Mouse (Mus musculus): ENCODE results near the gene Cx3cr1. TPM values are rescaled to one million over a fixed set of nuclear protein-coding genes. Genes with fewer than 3 reads are reported as not detected.
"Not testable (repeated sequence)": the region's sequence is repeated elsewhere in the genome, so short reads cannot be mapped to it uniquely, and the experiment has no call there.

The Cx3cr1 gene
- polyA plus RNA-seq, 1 experiment = not detected

DNA sequence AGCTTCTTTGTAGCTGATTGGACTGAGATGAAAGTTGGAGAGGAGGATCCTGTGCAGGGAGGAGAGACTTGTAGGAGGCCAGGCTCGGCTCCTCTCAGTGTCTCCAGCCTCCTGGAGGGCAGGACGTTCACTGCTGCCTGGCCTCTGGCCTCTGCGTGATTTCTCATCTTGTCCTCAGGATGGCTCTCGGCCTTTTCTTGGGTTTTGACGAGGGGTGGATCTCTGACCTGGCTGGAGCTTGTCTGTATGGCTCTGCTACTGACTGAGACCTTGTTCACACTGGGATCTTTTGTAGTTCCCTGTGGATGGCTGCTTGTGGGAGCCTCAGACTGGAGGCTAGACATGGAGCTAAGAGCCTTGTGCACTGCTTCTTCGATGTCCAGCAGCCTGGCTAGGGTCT is 54.9 kb downstream of the Cx3cr1 start:
- peaks cover 4% of the 10 kb centered on the region for H3K36me3 ChIP-seq (ENCODE audit: control insufficient read depth, insufficient read depth)

GRCm38 (mm10) chr9:120013251-120013820 is 56.3 kb downstream of the Cx3cr1 start:
- Histone ChIP-seq H3ac (ENCODE audit: control insufficient read depth, insufficient read length) (no peak overlapping the region), H3K4me2 (ENCODE audit: low read depth) (peak overlapping the region; percentile 30), H3K4me3 (no peak overlapping the region), H3K36me3 (ENCODE audit: control insufficient read depth, insufficient read depth) (peaks cover 2% of the 10 kb centered on the region), H3K79me2 (ENCODE audit: control insufficient read depth, insufficient read depth) (no peaks in the 10 kb centered on the region), H3K27me3 (ENCODE audit: control insufficient read depth, insufficient read depth, insufficient read length) (no peaks in the 10 kb centered on the region)
- TF ChIP-seq POLR2A (IDR thresholded peaks at IDR 0.05; ENCODE audit: insufficient read length, low read depth) (peak; percentile 6), POLR2AphosphoS2 (IDR thresholded peaks at IDR 0.05; ENCODE audit: insufficient read length, low read depth) (peak; percentile 63), MAX (IDR thresholded peaks at IDR 0.05; ENCODE audit: low read depth) (no peak)

More for the DNA sequence above, 54.9 kb downstream of the Cx3cr1 start:
- no peak overlapping the region for H3K4me2 ChIP-seq (ENCODE audit: low read depth)
- H3K27me3 ChIP-seq (ENCODE audit: control insufficient read depth, insufficient read depth, insufficient read length) = no peaks in the 10 kb centered on the region
- no peak for TF ChIP-seq CEBPB (IDR thresholded peaks at IDR 0.05; ENCODE audit: insufficient read depth, poor library complexity, severe bottlenecking)
- TF ChIP-seq E2F4 (IDR thresholded peaks at IDR 0.05; ENCODE audit: insufficient read depth) = no peak
- no peak for TF ChIP-seq SRF (IDR thresholded peaks at IDR 0.05; ENCODE audit: control insufficient read depth, insufficient read length, low read depth)
- H3ac ChIP-seq (ENCODE audit: control insufficient read depth, insufficient read length) = no peak overlapping the region
- H3K79me2 ChIP-seq (ENCODE audit: control insufficient read depth, insufficient read depth) = no peaks in the 10 kb centered on the region
- no peak overlapping the region for H3K4me3 ChIP-seq

DNA sequence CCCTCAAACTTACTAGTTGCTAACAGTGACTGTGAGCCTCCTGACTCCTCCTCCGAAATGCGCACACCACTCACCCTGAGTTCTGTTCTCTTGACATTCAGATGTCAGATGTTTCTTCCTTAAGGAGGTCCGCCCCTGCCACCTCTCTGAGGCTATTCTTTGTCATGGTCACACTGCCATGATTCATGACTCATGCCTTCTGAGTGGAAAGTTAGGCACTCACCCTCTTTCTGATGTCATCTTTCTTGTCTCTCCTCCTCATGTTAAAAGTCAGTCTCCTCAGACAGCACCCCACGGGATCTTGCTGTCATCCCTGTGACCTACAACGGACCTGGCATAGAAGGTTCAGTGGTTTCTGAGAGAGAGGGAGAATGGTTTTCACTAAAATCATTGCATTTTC is 56.9 kb downstream of the Cx3cr1 start:
- Histone ChIP-seq H3ac (ENCODE audit: control insufficient read depth, insufficient read length) (no peak overlapping the region), H3K4me2 (ENCODE audit: low read depth) (no peak overlapping the region), H3K4me3 (no peak overlapping the region), H3K79me2 (ENCODE audit: control insufficient read depth, insufficient read depth) (no peaks in the 10 kb centered on the region), H3K27me3 (ENCODE audit: control insufficient read depth, insufficient read depth, insufficient read length) (no peaks in the 10 kb centered on the region), H3K36me3 (ENCODE audit: control insufficient read depth, insufficient read depth) (no peaks in the 10 kb centered on the region)
- peak; percentile 33 for TF ChIP-seq POLR2AphosphoS2 (IDR thresholded peaks at IDR 0.05; ENCODE audit: insufficient read length, low read depth)
- no peak for TF ChIP-seq USF1 (IDR thresholded peaks at IDR 0.05; ENCODE audit: low read depth)

DNA sequence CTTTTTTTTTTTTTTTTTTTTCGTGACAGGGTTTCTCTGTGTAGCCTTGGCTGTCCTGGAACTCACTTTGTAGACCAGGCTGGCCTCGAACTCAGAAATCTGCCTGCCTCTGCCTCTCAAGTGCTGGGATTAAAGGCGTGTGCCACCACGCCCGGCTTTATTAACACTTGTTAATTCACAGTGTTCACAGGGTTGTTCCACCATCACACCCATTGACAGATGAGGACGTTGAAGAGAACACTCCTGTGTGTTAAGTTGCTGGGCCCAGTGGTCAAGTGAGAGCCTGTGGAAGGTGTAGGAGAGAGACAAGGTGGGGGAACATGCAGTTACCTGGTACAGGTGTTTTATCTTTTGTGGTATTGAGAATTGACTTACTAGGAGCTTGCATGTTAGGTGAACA is 57.5 kb downstream of the Cx3cr1 start:
- H3K4me2 ChIP-seq (ENCODE audit: low read depth); H3K79me2 ChIP-seq (ENCODE audit: control insufficient read depth, insufficient read depth); H3K4me3 ChIP-seq; H3K36me3 ChIP-seq (ENCODE audit: control insufficient read depth, insufficient read depth); H3K27me3 ChIP-seq (ENCODE audit: control insufficient read depth, insufficient read depth, insufficient read length); H3ac ChIP-seq (ENCODE audit: control insufficient read depth, insufficient read length): not testable (repeated sequence)

DNA sequence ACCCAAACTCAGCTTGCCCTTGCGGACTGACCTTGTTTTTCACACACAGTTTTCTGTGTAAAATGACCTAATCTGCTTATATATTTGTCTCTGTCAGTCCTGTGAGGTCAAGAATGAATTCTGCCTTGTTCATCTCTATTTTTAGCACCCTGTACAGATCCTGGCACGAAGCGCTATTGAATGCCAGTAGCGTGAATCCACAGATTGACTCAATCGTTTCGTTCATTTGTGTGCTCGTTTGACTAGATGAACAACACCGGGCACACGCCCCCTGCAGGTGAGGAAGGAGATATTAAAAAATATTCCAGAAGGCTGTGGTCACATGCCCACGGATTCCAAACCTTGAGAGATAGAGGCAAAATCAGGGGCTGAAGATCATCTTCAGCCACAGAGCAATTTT is 58.1 kb downstream of the Cx3cr1 start:
- H3K4me3 ChIP-seq = no peak overlapping the region
- H3K4me2 ChIP-seq (ENCODE audit: low read depth) = peak overlapping the region; percentile 71
- H3K79me2 ChIP-seq (ENCODE audit: control insufficient read depth, insufficient read depth) = no peaks in the 10 kb centered on the region
- H3ac ChIP-seq (ENCODE audit: control insufficient read depth, insufficient read length) = no peak overlapping the region
- H3K36me3 ChIP-seq (ENCODE audit: control insufficient read depth, insufficient read depth) = no peaks in the 10 kb centered on the region
- H3K27me3 ChIP-seq (ENCODE audit: control insufficient read depth, insufficient read depth, insufficient read length) = no peaks in the 10 kb centered on the region
- TF ChIP-seq E2F4 (IDR thresholded peaks at IDR 0.05; ENCODE audit: insufficient read depth) (no peak), MYOD1 (IDR thresholded peaks at IDR 0.05; ENCODE audit: control insufficient read depth in 1 of 3, insufficient read length in 2 of 3, low read depth in 2 of 3) (no peak), POLR2AphosphoS2 (IDR thresholded peaks at IDR 0.05; ENCODE audit: insufficient read length, low read depth) (no peak), USF1 (IDR thresholded peaks at IDR 0.05; ENCODE audit: low read depth) (peak; percentile 93)

GRCm38 (mm10) chr9:120010781-120011511 is 58.7 kb downstream of the Cx3cr1 start:
- Histone ChIP-seq H3K79me2 (ENCODE audit: control insufficient read depth, insufficient read depth) (no peaks in the 10 kb centered on the region), H3K4me2 (ENCODE audit: low read depth) (peak overlapping the region; percentile 71), H3K36me3 (ENCODE audit: control insufficient read depth, insufficient read depth) (no peaks in the 10 kb centered on the region), H3K4me3 (no peak overlapping the region), H3K27me3 (ENCODE audit: control insufficient read depth, insufficient read depth, insufficient read length) (no peaks in the 10 kb centered on the region), H3ac (ENCODE audit: control insufficient read depth, insufficient read length) (no peak overlapping the region)
- peak in 2 of 3 experiments; percentile 35 to 58 for TF ChIP-seq MYOG (IDR thresholded peaks at IDR 0.05; ENCODE audit: control insufficient read depth in 1 of 3, insufficient read depth in 1 of 3, insufficient read length in 2 of 3, low read depth in 2 of 3)
- TF ChIP-seq USF1 (IDR thresholded peaks at IDR 0.05; ENCODE audit: low read depth) = no peak
- TF ChIP-seq MAX (IDR thresholded peaks at IDR 0.05; ENCODE audit: low read depth) = no peak
- TF ChIP-seq SRF (IDR thresholded peaks at IDR 0.05; ENCODE audit: control insufficient read depth, insufficient read length, low read depth) = no peak
- peak; percentile 89 for TF ChIP-seq POLR2AphosphoS2 (IDR thresholded peaks at IDR 0.05; ENCODE audit: insufficient read length, low read depth)
- TF ChIP-seq TCF3 (IDR thresholded peaks at IDR 0.05; ENCODE audit: insufficient read length, low read depth) = no peak
- TF ChIP-seq POLR2A (IDR thresholded peaks at IDR 0.05; ENCODE audit: insufficient read length, low read depth) = peak; percentile 38
- peak in 1 of 3 experiments; percentile 60 for TF ChIP-seq MYOD1 (IDR thresholded peaks at IDR 0.05; ENCODE audit: control insufficient read depth in 1 of 3, insufficient read length in 2 of 3, low read depth in 2 of 3)
- TF ChIP-seq REST (IDR thresholded peaks at IDR 0.05; ENCODE audit: insufficient read depth, insufficient read length) = no peak
- TF ChIP-seq E2F4 (IDR thresholded peaks at IDR 0.05; ENCODE audit: insufficient read depth) = no peak
